Mouse (Mus musculus) spleen, postnatal 10 days (tissue): ENCODE measurements at regions not wholly inside any gene's neighbourhood (a gene's known extent, or its start where the extent isn't known, plus 50 kb on each side); places are given as distances from the start of the nearest gene placed in this dataset.
A peak's percentile ranks its signal among the peaks of the same experiment; 100 is the strongest.

ENCODE experiments used
- DNase-seq, 2 experiments: peaks; one replicate each; pipeline ENCODE4 v3.0.0; 2021 to 2022; ENCODE audit warnings: low spot score in 2 of 2

DNA sequence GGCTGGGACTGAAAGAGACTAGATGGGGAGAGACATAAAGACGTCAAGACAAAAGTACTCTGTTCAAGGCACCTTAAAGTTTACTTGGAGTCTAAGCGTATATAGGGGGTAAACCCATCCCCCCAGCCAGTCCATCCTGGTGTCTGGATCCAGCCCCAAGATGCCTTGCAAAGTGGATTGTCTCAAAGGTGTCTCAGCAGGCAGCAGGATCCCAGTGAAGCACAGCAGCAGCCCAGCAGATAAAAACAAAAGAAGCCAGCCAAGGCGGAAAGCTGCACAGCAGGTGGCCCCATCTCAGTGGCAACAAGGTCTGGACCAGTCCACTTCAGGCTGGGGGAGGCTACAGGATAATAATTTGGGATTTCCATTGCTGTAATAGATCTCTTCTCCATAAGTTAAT is 72.0 kb upstream of the Col5a2 start:
- no peak for DNase-seq

DNA sequence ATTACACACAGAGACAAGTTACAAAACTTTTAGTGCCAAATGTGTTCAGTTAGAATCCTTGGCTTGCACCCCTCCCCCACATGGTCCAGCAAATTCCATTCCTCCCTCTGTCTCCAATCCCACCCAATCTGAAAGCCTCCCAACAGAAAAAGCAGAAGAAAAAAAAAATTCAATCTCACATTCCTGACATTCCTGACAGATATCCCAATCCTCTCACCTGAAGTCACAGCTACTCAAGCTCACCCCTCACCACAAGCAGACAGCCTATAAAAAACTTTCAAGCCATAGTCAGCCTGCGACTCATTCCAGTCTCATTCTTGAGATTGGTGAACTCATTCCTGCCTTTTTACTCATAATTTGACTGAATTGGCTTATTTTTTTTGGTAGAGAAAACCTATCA is 77.4 kb upstream of the Col5a2 start:
- no peak for DNase-seq

DNA sequence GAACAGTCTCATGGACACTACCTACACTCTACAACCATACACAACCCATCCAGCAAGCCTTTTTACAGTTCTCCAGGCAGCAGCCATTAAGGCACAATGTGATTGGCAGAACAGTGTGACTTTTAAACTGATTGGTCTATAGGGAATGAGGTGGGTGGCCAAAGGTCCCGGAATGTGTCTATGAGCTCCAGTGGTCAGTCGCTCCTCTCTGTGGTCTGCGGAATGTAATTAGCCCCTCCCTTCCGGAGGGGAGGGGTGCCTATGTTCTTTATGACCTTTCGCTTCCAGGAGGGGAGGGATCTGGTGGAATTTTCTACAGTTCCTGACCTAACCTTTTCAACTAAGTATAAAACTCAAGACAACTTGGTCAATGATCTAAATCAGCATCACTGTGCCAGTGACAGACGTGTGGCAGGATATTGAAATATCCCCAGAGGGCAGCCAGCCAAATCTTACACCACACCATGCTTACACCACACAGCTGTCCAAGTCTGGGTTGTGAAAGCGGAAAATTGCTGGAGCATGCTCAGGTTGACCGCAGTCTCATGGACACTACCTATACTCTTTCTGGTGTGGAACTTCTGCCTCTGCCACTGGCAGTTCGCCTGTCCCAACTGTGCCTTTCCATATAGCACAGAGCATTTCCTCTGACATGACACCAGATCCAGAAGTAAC is 84.4 kb upstream of the Col5a2 start:
- DNase-seq = no peak

DNA sequence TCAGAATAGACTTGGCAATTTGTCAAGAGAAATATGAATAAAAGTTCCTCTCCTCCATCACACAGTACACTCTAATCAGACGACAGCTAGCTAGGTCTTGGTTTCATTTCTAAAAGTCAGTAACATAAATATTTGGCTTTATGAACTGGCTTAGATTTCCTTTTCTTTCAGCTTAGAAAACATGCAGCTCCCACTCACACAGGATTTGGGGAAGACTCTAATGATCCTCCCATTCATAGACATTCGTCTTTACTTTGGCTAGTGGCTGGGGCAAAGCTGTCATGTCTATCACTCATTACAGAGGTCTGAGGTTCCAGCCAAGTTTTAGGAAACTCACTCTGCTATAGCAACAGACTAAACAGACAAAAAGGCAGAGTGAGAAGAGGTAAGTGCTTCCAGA is 94.2 kb upstream of the Col5a2 start:
- DNase-seq = no peak

DNA sequence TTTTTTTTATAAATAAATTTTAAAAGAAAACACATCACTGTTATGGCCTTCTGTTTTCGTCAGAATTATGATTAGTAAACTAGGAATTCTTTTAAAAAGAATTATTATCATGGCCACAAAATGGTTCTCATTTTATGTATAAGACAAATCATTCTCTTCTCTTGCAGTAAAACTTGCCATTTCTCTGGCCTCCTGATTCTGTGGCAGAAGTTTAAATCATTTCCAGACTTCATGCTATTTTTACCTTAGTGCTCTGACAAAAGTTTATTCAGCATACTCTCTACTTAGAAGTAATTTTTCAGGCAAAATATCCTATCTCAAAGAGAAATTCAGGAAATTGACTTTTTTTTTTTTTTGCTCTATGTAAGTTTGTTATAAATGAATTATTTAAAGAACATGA is 96.3 kb upstream of the Col5a2 start:
- no peak for DNase-seq

DNA sequence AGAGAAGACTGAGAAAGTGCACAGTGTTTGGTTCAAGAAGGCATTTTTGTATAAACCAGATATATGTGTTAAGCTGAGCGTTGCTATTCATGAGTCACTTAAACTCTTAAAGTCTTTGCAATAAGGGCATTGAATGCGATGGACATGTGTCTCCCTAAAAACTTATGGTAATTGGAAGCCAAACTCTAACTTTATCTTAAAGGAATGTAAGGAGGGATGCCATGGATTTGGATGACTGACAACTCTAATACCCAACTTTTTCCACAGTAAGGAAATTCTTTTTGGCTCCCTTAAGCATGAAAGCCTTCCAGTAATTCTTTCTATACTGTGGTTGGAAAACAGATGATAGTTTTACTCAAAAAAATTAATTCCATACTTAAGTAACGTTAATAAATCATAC is 96.9 kb upstream of the Col5a2 start:
- no peak for DNase-seq

DNA sequence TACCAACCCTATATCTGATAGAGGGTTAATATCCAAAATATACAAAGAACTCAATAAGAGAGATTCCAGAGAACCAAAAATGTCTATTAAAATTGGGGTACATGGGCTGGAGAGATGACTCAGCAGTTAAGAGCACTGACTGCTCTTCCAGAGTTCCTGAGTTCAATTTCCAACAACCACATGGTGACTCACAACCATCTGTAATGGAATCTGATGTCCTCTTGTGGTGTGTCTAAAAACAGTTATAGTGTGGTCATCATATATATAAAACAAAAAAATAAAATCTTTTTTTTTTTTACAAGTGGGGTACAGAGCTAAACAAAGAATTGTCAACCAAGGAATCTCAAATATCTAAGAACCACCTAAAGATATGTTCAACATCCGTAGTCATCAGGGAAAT is 102.5 kb upstream of the Col5a2 start:
- no peak for DNase-seq

DNA sequence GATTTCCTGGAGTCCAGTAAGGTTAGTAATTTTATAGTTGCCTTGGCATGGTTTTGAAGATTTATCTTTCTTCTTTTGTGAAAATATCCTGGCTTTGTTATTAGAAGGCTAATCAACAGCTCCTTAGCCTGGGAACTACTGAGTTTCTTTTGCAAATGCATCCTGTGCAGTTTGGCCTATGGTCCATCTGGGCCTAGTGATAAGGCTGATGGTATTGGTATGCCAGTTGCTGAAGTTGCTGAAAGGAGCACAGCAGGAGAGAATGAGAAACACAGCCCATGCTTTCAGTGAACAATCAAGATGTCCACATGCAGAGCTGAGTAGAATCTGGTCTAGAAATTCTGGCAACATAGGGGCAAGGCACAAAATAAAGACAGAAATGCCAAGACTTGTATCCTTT is 105.2 kb upstream of the Col5a2 start:
- DNase-seq = no peak

DNA sequence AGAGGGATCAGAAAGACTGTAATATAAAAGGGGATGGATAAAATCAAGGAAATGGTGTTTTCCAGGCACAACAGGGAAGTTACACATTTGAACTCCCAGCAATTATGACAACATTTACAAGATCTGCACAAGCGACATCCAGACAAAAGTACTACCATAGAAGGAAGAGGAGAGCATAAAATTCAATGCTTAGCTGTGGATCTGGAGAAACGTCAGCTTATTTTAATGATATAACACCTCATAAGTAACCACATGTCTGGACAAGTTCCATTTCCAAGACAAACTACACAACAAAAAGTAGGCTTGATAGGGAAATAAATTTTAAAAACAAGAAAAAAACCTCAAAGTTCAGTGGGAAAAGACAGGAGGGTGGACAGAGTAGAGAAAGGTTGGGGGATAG is 115.9 kb upstream of the Col5a2 start:
- DNase-seq = no peak

DNA sequence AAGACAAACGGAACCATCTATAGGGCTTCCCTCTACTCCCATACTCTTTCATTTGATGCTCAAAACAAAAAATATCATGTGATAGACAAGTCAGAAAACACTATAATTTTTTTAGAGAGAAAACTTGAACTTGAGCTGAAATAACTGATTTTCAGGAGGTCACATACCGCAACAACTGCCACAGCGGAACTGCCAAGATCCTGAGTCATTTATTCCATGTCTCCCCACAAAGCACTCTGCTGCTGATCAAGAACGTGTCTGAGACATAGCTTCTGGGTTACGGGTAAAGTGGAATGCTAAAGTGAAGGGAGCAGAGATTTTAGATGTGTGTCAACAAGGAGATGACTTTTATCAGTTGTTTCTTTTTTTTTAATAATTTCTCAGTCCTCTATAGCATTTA is 122.8 kb upstream of the Col5a2 start:
- DNase-seq = no peak

DNA sequence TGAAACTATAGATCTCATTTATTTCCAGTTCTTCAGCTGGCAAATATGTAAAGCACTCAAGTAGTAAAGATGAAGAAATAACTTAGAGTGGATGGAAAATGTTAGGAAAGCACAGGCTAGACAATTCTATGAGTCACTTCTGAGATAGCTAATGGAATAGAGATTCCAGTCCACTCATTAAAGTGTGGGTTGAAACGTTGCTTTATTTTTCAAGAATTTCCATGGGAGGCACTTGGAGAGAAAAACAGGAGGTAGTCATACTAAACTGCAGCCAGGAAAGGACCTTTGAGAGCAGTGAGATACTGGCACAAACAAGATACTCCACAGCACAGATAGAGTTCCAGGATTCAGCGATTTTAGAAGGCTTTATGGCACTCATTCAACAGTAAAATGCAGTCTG is 123.7 kb upstream of the Col5a2 start:
- no peak for DNase-seq

DNA sequence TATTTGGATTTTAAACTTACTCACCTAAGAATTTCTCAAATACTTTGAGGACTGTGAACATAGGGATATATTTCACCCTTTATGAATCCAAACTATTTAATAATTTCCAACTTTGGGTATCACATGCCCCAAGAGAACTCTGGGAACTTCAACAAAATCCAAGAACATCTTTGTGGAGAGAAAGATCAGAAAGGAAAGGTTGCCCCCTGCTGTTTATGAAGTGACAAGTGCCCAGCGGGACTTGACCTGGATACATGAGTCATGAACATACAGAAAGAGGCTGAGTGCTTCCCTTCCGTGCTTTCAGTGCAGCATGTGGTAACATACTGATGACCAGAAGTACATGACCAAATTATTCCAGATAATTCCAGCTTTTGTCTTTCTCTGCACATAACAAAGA is 124.8 kb upstream of the Col5a2 start:
- DNase-seq = no peak

DNA sequence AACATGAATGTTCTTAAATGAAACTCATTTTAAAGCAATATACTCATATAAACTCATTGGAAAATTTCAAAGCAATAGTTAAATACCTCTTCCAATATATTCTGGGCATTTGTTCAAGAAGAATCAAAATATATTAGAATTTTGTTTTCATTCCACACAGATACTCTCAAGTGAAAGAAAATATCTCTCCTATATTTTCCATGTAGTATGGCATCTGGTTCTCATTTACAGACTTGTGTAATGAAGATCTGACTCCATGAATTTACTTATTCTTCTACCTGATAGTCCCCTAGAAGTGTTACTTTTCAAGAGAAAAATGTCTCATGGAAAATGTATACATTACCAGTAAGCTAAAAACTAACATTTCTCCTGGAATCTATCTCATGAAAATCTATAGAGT is 144.2 kb upstream of the Col5a2 start:
- no peak for DNase-seq

DNA sequence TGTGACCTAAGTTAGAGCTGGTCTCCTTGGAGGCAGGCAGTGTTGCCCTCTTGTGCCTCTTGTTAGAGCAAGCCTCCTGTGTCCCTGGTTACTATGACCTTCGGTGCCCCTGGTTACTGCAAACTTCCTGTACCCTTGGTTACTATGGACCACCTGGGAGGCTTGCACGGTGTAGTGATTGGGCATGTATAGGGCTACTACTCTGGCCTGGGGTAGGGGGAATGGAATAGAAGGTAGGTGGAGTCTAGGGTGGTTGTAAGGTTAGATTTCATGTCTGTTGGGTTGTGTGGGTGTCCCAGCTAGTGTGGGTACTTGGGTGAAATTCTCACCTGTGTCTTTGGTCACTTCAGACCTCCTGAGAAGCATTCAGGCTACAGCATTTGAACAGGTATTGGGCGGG is 141.7 kb upstream of the Wdr75 start:
- DNase-seq = no peak

DNA sequence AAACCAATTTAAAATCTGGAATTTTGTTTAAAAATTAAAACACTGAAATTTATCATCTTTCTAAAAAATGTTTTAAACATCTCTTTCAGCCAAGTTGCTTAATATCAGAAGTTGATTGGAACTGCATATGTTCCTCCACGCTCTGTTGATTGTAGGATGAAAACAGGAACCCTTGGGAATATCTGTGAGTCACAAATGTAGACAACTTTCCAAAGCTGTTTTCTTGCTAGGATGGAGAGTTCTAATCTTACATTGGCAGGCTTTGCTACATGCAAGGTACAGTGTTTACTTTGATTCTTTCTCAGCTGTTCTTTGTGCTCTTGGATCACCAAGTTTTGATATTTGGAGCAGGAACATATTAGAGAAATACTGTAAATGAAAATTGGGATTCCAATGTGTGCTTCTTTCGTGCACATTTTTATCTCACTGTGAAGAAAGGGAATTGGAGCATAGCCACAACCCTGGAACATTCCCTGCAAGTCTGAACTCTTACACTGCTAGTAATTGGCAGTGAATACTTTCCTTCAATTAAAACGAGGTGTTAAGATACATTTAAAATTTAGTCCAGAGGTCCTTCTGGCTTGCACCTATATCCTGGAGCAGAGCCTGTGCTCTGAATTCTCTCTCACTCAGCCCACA is 131.0 kb upstream of the Wdr75 start:
- DNase-seq = no peak

DNA sequence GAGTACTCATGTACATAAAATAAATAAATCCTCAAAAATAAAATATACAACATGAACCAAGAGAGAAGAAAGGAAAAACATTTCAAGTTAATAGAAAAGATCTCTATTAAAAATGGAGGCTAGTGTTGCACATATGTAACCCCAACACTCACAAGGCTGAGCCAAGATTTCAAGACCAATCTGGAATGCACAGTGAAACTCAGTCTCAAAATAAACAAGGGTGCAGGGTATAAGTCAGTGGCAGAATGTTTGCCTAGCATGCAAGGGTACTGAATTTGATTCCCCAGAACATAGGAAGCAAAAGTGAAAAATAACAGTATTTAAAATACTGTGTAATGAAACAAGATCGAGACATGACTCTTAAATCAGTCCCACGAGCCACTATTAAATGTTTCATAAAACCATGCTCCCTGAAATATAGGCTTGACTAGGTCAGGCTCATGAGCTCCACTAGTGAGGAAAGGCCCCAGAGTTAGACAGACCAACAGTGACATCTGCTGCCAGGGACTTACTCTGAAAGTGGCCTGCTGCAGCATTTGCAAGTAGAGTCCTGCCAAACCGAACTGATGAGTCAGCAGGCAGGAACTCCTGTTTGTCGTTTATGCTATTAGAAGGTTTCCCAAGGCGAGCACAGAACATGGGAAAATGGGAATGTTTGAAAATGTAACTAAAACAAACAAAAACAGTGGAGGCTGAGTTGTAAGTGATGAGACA is 122.4 kb upstream of the Wdr75 start:
- DNase-seq = peak in 1 of 2 experiments; percentile 12

DNA sequence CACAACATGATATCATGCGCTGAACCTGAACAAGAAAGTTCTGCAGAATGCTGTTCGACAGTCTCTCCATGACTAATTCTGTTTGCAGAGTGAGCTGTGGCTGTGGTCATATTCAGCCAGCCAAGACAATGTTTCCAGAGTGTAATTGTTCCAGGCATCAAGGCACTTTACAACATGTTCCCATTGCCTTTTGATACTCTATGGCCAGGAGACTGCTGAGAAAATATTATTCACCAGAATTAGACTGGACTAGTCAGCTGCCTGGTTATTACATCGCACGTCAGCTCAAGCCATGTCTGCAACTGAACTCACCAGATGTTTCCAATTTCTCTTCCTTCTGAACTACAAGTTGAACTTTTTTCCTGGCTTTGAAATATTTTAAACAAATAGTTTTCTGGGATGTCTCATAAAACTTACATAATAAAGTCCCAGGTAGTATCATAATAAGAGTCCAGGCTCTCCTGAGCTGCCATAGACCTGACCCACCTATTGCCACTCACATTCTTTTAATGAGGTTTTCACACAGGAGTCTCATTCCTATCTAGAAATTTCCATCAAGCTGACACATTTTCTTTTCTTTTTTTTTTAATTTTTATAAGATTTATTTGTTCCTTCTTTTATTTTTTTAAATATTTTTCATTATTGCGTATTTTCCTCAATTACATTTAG is 119.1 kb upstream of the Wdr75 start:
- no peak for DNase-seq

DNA sequence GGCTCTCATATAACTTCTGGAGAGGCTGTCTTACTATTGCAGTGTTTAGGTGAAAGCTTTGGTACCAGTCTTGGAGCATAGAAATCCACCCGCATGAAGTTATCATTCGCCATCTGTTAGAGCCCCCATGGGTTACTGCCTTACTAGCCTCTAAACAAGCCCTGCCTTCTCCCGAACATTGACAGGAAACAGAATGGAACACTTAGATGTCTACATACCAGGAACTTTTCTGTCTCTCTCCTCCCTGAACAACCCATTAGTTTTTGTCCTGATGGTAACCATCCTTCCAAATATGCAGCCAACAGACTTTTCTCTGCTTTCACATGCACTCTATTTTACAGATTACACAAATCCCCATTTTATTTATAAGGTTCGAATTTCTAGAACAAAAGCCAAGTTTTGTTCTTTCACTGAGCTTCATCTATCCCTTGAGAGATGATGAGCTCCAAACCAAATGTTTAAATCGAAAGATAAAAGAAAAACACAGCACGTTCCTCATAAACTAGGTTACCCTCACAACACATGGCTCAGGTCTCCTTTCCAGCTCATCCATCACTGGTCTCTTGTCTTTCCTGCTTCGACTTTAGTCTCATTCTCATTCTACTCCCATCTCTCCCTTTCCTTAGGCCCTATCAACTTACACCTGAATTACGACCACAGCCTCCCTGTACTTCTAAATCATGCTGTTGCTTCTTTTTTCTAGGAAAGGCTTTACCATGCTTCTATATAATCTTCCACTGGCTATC is 114.8 kb upstream of the Wdr75 start:
- no peak for DNase-seq

DNA sequence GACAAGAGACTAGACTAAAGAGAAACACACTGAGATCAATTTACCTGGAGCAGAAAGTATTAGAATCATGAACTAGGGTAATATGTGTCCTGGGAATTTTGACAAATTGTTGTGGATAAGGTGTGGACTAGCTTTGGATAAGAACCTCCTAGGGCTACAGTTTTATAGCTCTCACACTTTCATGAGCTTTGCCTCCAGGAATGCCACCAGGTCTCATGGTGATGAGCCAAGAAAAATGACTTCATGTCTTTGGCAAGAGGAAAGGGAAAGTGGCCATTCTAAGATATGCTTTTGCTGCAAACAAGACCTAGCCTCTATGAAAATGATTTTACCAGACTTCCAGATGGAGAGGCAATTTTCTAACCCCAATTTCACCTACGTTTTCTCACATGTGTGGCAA is 94.1 kb upstream of the Wdr75 start:
- DNase-seq = no peak

DNA sequence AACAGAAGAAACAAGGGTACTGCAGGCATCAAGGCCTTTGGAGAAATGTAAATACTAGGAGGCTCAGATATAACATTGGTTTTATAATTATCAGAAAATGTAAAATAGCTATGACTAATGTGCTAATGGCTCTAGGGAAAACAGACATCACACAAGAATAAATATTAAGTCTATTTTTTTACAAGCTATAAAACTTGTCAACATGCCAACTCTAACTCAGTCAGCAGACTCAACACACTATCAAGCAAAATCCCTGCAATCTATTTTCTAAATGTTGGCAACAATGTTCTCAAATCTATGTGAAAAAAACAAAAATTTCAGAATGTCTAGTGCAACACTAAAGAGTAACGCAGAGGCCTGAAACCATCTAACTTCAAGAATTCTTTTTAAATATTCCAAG is 93.5 kb upstream of the Wdr75 start:
- DNase-seq = no peak

DNA sequence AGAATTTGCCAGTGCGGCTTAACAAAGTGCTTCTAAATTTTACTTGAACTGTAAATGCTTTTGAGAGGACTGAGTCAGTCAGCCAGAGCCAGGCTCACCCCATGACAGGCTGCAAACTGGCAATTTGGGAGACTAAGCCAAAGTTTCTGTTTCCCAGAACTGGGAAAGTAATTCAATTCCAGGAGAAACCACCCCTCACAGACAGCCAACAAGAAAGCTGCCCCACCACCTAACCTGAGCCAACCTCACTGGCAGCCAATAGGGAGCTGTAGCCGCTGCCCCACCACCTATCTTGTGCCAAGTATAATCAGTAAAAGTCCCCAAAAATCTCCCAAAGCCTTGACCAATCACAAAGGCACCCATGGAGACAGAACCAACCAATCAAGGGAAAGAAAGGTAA is 71.6 kb upstream of the Wdr75 start:
- DNase-seq = no peak

DNA sequence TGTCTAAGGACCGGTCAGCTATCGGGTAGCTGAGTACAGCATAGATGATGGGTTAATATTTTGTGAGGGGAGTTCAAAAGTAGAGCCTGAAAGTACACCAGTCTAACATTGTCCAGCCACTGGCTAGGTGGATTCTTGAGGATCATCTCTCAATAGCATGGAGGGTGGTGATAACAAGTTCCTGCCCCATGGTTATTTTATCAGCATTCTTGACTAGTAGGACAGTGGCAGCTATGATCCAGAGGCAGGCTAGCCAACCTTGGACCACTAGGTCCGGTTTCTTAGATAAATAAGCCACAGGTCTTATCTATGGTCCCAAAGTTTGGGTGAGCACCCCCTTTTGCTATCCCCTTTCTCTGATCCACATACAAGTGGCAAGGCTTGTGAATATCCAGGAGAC is 62.0 kb upstream of the Wdr75 start:
- no peak for DNase-seq
